Mouse (Mus musculus): ENCODE results near the gene Tnfaip1.
A peak's percentile ranks its signal among the peaks of the same experiment; 100 is the strongest.
"Not testable (repeated sequence)": the region's sequence is repeated elsewhere in the genome, so short reads cannot be mapped to it uniquely, and the experiment has no call there.

Tnfaip1 gene

DNA sequence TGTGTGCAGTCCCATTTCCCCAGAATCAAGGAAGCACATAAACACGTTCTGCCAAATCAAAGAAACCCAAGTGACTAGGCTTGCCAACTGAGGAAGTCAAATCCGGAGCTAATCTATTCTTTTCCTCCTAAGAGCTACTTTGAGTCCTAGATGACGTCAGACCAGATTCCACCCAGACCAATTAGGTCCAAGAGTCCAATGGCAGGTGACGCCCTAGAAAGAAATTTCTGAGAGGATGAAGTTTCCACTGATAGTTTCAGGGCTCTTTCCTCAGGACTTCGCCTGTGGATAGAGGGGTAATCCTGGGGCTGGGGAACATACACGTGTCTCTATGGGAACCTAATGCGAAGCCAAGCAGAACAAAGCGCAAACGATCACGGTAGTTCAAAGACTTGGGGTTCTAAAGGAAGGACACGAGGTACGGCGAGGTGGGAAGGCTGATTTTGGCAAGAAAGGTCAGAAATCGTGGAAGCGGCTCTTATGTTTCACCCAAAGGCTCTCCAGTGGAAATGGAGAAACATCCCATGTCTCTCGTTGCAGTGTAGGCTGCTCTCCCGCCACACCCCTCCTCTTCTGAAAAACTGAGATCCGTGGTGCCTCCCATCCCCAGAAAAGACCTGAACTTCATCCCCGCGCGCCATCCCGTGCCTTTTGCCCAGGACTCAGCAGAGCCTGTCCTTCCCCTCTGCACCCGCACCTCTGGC lies 604 bp downstream of the Tnfaip1 start:
- DNase-seq, result peak in 1 of 2 experiments; percentile 30

DNA sequence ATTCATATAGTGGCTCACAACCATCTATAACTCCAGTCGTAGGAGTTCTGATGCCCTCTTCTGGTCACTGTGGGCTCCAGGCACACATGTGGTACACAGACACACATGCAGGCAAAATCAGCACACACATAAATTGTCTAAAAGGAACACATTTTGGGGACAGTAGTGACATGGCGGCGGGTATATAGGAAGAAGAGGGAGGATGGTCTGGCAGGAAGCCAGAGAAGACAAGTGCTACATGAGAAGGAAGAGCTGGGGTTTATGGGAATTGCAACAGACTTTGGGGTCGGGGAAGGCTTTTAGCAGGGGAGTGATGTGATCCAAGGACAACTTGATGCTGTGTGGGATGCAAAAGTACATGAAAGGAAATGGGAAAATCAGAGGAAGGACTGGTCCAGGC lies 1.6 kb downstream of the Tnfaip1 start:
- DNase-seq, result peak in 1 of 2 experiments; percentile 29

DNA sequence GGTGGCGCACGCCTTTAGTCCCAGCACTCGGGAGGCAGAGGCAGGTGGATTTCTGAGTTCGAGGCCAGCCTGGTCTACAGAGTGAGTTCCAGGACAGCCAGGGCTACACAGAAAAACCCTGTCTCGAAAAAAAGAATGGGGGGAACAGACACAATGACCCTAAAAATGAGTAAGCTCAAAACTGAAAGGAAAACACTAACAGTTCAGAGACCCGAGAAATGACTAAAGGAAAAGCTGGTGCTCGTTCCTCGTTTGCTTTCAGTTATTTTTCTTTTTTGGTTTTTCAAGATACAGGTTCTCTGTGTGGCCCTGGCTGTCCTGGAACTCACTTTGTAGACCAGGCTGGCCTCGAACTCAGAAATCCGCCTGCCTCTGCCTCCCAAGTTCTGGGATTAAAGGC lies 4.6 kb downstream of the Tnfaip1 start:
- not testable (repeated sequence) for DNase-seq

DNA sequence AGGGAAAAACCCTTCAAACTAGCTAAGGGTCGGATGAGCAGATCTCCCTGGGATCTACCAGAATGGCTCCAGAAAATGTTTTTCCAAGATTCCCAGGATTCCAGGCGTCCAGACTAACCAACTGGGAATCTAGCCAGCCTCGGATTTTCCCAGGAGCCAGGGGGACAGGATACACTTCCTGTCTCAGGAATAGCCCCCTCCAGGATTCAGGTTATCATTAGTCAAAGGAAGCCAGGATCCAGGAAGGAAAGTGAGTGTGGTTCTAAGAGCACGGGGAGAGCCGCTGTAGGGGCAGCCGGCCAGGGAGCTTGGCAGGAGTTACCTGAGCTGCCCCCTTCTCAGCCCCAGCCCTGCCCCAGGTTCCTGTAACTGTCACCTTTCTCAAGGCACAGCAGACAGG lies 5.1 kb downstream of the Tnfaip1 start:
- peak; percentile 33 to 52 for DNase-seq

DNA sequence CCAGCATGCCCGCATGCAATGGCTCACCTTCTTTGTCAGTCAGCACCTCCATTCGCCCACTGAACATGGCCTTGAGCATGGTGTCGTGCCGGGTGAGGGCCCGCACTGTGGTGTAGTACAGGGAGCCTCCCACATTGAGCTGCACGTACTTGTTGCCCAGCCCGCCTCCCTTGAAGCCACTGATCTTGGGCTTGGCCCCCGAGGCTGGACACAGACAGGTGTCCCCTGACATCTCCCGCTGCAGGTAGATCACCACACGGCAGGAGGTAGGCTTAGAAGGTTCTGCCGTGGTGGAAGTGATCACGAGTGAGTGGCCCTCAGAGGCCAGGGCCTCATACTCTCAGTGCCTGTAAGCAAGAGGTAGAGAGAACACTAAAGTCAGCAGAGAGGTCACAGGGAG lies 6.1 kb downstream of the Tnfaip1 start:
- DNase-seq, result no peak

DNA sequence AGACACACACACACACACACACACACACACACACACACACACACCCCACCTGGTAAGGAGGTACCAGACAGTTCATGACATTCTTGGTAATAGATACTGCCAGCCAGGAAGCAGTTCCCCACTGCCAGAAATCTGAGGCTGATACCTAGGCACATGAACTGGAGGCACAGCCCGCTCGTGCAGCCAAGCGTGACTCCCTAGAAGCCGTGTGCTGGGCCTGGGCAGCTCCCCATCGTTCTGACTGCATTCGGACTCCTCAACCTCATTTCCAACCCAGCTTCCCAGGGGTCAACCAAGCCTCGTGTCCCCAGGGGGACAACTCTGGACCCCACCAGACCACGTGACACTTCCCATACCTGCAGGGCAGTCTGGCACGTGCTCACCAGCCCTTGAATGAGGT lies 7.4 kb downstream of the Tnfaip1 start:
- DNase-seq, result no peak

DNA sequence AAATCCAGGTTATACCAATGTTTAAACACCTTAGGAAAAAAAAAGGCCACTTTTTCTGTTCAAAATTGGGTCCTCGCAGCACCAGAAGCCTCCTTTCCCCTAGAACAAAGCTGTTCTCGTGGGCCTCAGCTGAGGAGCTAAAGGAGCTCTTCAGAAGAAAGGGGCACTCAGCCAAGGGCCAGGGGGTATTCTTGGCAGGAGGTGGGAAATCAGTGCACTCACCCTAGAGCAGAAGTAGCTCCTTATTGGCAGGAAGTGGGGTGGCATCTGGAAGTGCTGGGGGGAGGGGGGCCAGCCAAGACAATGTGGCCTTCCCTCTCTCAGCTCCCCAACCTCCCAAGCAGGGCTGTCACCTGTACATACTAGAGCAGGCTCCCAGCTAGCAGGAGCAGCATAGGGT lies 11.3 kb downstream of the Tnfaip1 start:
- DNase-seq, result peak; percentile 69 to 76

DNA sequence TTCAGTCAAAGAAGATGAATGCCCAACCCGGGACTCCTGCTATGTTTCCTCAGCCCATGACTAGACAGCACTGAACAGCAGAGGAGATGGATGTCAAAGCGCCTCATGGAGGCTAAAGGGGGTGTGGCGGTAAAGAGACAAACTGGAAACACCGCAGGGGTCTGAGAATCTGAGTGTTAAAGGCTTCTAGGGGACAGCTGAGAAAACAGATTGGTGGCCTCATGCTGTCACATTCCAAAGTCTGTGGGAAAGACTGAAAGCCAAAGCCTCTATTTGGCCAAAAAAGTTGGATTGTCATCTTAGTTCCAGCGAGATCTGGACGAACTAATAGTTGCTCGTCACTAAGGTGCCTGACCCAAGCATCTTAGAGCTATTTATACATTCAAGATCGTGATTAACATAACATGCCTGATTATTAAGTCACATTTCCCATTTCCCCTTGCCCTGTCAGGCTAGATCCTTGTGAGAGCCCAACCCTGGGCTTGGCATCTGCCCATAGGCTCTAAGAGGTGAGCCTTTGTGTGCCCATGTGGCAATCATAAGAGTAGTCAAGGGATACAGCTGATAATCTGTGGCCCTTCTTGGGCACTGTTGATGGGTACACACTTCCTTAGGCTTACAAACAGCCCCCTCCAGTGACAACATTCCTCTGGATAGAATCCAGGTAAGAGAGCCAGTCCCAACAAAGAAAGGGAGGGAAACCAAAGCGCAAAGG lies 12.7 kb downstream of the Tnfaip1 start:
- DNase-seq, result peak in 1 of 2 experiments; percentile 36

DNA sequence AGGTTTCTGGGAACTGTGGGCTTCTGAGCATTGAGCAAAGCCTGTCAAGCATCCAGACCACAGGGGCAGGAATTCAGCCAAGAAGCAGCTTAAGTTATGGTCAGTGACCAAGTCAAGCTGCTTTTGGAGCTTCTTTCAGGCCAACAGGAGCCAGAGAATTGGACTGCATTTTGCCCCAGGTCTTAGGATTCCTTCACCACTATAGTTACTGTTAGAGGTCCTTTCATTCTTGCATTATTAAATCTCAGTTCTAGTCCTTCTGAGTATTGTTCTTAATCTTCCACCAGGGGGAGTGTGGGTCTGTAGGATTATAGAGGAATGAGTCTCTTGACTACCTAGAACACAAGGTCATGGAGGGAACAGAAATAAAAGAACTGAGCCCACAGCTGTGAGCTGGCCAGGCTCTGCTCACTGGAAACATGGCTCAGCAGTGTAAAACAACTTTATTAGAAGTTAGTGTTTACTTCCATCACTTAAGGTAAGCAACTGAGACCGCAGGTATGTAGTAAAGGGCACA lies 13.6 kb downstream of the Tnfaip1 start:
- peak; percentile 75 to 79 for DNase-seq

DNA sequence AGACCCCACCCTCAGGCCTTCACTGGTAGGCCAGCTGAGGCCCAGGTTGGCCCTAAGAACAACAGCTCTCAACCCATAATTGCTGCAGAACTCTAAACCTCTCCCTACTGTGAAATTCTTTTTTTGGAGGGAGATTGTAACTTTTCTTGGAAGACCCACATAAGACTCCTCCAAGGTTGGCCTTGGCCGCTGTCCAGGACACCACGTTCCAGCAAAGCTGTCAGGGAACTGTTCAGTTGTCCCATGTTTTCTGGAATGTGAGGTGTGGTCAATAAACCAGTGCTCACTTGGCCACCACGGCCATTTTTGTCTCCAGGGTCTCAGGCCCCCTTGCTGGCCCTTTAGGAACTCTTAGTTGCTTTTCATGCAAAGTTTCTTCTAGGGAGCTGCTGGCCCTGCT lies 14.3 kb downstream of the Tnfaip1 start:
- DNase-seq, result peak in 1 of 2 experiments; percentile 23

DNA sequence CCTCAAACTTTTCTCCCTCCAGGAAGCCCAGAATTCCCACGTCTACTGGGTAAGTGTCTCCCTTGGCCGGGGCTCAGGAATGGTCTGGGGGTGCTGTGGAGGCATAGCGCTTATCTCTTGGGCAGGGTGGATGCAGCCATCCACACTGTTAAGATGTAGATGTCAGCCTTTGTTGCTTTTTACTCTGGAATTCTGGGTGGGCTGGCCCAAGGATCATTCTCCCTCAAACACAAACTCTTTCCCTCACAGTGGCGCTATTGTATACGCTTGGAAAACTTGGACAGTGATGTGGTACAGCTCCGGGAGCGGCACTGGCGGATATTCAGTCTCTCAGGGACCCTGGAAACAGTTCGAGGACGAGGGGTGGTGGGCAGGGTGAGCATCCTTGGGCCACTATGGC lies 17.2 kb downstream of the Tnfaip1 start:
- DNase-seq, result peak in 1 of 2 experiments; percentile 5

DNA sequence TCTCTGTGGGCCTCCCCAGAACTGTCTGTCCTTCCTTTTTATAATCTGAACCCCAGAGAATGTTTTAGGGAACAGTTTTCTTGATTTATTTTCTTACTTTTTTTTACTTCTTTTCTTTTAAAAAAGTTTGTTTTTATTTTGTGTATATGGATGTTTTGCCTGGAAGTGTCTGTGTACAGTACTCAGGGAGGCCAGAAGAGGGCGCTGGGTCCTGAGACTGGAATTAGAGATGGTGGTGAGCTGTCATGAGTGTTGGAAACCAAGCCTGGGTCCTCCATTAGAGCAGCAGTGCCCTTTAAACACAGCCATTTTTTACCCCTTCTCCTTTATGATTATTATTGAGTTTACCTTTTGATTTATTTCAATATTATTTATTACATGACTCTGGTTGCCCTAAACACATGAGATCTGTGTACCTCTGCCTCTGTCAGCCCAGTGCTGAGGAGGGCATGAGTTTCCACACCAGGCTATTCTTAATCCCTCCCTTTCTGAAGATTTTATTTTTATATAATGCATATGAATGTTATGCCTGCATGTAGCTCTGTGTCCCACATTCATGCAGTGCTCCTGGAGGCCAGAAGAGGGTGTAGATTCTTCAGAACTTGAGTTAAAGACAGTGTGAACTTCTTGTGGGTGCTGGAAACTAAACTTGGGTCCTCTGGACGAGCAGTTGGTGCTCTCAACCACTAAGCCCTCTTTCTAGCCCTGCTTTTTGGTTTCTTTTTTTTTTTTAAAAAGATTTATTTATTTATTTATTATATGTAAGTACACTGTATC lies 20.4 kb downstream of the Tnfaip1 start:
- DNase-seq, result peak in 1 of 2 experiments; percentile 53

DNA sequence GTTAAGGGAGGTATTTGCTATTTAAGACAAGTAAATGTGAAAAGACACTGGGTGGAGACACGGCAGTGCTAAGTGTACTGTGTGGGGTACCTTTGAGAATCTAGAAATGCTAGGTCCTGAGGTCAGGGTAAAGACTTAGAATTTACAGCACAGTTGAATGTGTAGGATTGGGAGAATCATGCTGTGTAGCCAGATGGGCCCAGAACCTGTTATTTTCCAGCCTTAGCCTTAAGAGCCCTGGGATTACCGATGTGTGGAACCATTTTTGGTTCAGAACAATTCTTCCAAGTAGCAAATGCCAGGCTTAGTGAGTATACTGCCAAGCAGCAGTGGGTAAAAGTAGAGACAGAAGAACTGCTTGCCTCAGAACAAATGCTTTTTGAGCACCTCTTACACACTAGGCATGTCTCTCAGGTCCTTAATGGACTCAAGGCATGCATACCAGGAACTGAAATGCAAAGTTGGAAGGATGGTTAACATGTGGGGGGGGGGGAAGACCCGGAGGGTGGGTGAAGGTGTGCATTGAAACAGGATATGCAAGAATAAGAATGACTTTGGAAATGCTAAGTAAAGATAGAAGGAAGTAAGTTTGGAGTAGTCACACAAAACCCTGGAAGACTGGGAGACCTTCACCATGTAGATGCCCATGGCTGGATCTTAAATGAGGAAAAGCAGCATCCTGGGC lies 22.9 kb downstream of the Tnfaip1 start:
- no peak for DNase-seq

DNA sequence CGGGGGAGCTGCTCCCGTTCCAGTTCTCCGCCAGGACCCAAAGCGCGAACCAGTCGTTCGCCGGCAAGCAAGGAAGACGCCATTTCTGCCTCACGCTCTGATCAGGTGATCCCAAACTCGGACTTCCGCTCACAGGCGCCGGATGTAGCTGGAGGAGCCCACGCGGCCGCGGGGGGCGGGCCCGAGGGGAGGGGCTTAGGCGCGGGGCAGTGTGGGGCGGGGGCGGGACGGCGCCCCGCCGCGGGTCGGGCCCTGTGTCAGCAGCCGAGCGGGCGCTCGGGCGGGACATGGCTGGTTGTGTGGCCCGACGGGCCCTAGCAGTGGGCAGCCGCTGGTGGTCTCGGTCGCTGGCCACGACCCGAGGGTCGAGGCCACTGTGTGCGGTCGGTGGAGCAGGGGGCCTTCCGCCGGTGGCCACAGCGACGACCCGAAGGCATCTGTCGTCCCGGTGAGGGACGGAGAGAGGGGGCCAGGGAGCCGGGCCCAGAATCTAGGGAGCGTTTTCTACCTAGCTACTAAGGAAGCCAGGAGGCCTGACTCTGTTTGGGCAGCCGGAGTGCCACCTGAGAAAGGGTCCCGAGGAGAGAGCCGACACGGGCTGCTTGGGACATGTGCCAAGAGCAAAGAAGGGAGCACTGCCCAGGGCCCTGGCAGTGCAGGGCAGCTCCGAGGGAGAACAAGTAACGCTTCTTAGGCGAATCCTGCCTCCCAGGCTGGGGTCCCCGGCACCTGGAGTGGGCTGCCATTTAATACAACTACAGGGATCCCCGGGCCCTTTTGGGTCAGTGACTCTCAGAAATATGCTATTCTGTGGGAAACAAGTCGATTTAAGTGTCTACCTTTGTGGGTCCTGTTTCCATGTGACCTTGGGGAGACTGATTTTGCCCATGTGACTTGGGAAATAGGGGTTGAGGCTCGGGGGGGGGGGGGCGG lies 23.8 kb downstream of the Tnfaip1 start, which contains the start of the genes Tmem199 and Poldip2:
Tmem199 (minus strand) TSS at position 148 of the 933 bp plus-strand sequence.
Poldip2 (plus strand) TSS at position 169 of the 933 bp plus-strand sequence.
- DNase-seq, result peak; percentile 94

DNA sequence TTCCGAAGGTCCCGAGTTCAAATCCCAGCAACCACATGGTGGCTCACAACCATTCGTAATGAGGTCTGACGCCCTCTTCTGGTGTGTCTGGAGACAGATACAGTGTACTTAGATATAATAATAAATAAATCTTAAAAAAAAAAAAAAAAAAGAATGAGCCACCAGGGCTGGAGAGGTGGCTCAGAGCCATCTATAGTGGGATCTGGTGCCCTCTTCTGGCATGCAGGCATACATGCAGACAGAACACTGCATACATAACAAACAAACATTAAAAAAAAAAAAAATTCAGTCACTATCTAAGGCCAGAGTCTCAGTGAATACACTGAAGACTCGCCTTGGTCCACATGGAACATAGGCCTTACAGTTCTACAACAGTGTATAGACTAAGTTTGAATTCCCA lies 27.0 kb downstream of the Tnfaip1 start:
- DNase-seq, result peak; percentile 65 to 80

DNA sequence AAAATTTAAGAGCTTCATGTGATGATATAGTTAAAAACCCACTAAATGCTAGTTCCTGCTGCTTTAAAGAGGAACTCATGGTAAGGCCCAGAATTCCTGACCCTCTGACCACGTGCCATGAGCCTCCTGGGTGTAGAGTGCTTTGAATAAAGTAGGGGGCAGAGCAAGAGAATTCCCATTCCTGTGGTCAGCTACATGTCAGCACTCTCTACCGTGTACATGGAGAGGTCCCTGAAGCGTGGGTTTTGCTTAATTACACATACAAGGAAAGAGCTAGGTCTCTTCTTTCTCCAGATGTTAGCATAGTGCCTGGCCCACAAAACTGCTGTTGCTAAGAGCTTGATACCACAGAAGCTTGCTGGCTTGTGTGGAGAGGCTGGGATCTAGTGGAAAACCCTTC lies 30.7 kb downstream of the Tnfaip1 start:
- DNase-seq, result no peak

DNA sequence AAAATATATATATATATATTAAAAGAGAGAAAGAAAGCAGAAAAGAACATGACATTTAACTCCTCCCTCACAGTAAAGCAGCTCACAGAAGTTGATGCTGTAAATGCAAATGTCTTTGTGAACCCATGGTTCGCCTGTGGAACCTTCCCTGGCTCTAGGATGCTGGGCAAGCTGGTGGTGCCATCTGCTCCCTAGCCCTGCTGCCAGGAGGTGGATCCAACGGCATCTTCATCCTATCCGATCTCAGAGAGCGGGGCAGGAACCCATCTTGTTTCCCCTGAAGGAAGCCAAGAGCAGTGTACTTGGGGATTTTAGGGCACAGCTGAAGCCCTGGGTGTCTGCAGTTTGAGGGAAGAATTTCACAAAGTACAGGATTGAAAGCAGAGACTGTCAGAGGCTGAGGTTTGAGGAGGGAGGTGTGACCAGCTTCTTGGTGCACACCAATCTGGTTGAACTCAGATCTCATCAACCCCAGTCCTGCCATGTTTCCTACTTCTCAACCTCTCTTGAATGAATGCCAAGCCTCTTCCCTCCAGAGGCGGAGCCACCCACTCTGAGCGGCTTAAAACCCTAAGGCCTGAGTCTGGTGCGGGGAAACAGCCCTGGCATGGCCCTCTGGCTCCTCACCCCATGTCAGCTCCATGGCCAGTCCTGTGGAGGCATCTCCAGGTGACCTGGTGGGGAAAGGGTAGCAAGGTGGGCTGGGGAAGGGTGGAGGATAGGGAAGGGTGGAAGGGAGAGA lies 33.1 kb downstream of the Tnfaip1 start, which contains the start of gene Sebox:
Sebox (plus strand) TSS at position 539 of the 742 bp plus-strand sequence.
- peak; percentile 90 to 93 for DNase-seq

DNA sequence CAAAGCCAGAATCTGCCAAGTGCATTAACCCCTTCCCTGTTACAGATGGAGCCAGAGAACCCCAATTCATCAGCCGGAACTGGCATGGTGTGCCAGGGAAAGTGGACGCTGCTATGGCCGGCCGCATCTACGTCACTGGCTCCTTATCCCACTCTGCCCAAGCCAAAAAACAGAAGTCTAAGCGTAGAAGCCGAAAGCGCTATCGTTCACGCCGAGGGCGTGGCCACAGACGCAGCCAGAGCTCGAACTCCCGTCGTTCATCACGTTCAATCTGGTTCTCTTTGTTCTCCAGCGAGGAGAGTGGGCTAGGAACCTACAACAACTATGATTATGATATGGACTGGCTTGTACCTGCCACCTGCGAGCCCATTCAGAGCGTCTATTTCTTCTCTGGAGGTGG lies 34.6 kb downstream of the Tnfaip1 start:
- DNase-seq, result no peak

DNA sequence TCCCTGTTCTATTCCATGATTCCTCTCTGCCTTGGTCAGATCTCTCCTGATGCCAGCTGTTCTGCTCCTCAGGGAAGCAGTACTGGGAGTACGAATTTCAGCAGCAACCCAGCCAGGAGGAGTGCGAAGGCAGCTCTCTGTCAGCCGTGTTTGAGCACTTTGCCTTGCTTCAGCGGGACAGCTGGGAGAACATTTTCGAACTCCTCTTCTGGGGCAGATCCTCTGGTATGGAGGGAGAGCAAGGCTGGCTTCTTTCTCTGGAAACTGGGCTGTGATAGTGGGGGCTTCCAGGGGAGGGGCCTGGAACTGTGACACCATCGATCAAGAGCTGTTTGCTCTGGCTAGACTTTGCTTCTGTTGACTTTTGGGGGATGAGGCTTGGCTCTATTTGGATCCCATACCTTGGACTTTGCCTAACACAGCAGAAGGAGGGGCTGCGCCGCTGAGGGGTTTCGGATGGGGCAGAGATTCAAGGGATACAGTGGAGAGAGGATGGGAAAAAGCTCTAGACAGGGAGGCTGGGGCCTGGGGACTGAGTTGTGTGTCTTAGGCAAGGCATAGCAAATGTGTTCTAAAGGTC lies 35.4 kb downstream of the Tnfaip1 start:
- DNase-seq, result no peak

DNA sequence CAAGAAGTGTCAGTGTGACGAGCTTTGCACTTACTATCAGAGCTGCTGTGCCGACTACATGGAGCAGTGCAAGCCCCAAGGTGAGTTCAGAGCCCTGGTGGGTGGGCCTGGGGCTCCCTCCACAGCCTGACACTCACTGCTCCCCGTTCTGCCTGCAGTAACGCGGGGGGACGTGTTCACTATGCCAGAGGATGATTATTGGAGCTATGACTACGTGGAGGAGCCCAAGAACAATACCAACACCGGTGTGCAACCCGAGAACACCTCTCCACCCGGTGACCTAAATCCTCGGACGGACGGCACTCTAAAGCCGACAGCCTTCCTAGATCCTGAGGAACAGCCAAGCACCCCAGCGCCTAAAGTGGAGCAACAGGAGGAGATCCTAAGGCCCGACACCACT lies 36.6 kb downstream of the Tnfaip1 start:
- DNase-seq, result no peak

All from cerebellum, postnatal 14 days (tissue).